Mouse (Mus musculus): ENCODE results near the gene Casd1. TPM values are rescaled to one million over a fixed set of nuclear protein-coding genes. Genes with fewer than 3 reads are reported as not detected.

The Casd1 gene
- polyA plus RNA-seq, 1 experiment = 8.1 TPM

- DNase-seq (ENCODE audit: low read depth in 1 of 2, low spot score in 2 of 2) = no peak
- TF ChIP-seq CTCF (IDR thresholded peaks at IDR 0.05; ENCODE audit: extremely low read depth, insufficient read depth, insufficient read length, insufficient replicate concordance) = no peak
- TF ChIP-seq POLR2A (IDR thresholded peaks at IDR 0.05; ENCODE audit: low read depth, low read length) = no peak
- no peaks in the 10 kb centered on the region for H3K4me1 ChIP-seq (ENCODE audit: control insufficient read depth, insufficient read depth, insufficient read length)
- no peaks in the 10 kb centered on the region for H3K36me3 ChIP-seq (ENCODE audit: control insufficient read depth, insufficient read depth, low read length)
- no peak overlapping the region for H3K4me3 ChIP-seq (ENCODE audit: extremely low read depth, insufficient read depth, insufficient read length)
- no peak overlapping the region for H3K27ac ChIP-seq (ENCODE audit: insufficient read depth, low read length)
- no peaks in the 10 kb centered on the region for H3K27me3 ChIP-seq (ENCODE audit: control insufficient read depth, insufficient read depth, low read length)
- whole genome bisulfite sequencing = 87% methylated on average over 5 of the region's 5 CpGs
Observed at GRCm38 (mm10) chr6:4563477-4563876, 37.2 kb upstream of the Casd1 start.

GRCm38 (mm10) chr6:4570412-4570811, 30.2 kb upstream of the Casd1 start:
- TF ChIP-seq POLR2A (IDR thresholded peaks at IDR 0.05; ENCODE audit: low read depth, low read length) (no peak), CTCF (IDR thresholded peaks at IDR 0.05; ENCODE audit: extremely low read depth, insufficient read depth, insufficient read length, insufficient replicate concordance) (no peak)
- no peaks in the 10 kb centered on the region for H3K27me3 ChIP-seq (ENCODE audit: control insufficient read depth, insufficient read depth, low read length)
- H3K4me1 ChIP-seq (ENCODE audit: control insufficient read depth, insufficient read depth, insufficient read length) = no peaks in the 10 kb centered on the region
- no peak for DNase-seq (ENCODE audit: low read depth in 1 of 2, low spot score in 2 of 2)
- no peak overlapping the region for H3K4me3 ChIP-seq (ENCODE audit: extremely low read depth, insufficient read depth, insufficient read length)
- H3K27ac ChIP-seq (ENCODE audit: insufficient read depth, low read length) = no peak overlapping the region
- H3K36me3 ChIP-seq (ENCODE audit: control insufficient read depth, insufficient read depth, low read length) = no peaks in the 10 kb centered on the region
- WGBS = 88% methylated on average over 4 of the region's 4 CpGs

GRCm38 (mm10) chr6:4577756-4578155, 22.9 kb upstream of the Casd1 start:
- 55% methylated on average over 5 of the region's 5 CpGs for WGBS
- DNase-seq (ENCODE audit: low read depth in 1 of 2, low spot score in 2 of 2) = no peak
- no peaks in the 10 kb centered on the region for H3K4me1 ChIP-seq (ENCODE audit: control insufficient read depth, insufficient read depth, insufficient read length)
- H3K36me3 ChIP-seq (ENCODE audit: control insufficient read depth, insufficient read depth, low read length) = no peaks in the 10 kb centered on the region
- no peak overlapping the region for H3K4me3 ChIP-seq (ENCODE audit: extremely low read depth, insufficient read depth, insufficient read length)
- TF ChIP-seq CTCF (IDR thresholded peaks at IDR 0.05; ENCODE audit: extremely low read depth, insufficient read depth, insufficient read length, insufficient replicate concordance) (no peak), POLR2A (IDR thresholded peaks at IDR 0.05; ENCODE audit: low read depth, low read length) (no peak)
- no peak overlapping the region for H3K27ac ChIP-seq (ENCODE audit: insufficient read depth, low read length)
- H3K27me3 ChIP-seq (ENCODE audit: control insufficient read depth, insufficient read depth, low read length) = no peaks in the 10 kb centered on the region

- H3K4me1 ChIP-seq (ENCODE audit: control insufficient read depth, insufficient read depth, insufficient read length) = no peaks in the 10 kb centered on the region
- 88% methylated on average over 6 of the region's 6 CpGs for WGBS
- H3K4me3 ChIP-seq (ENCODE audit: extremely low read depth, insufficient read depth, insufficient read length) = no peak overlapping the region
- H3K27me3 ChIP-seq (ENCODE audit: control insufficient read depth, insufficient read depth, low read length) = no peaks in the 10 kb centered on the region
- no peak for DNase-seq (ENCODE audit: low read depth in 1 of 2, low spot score in 2 of 2)
- TF ChIP-seq CTCF (IDR thresholded peaks at IDR 0.05; ENCODE audit: extremely low read depth, insufficient read depth, insufficient read length, insufficient replicate concordance) (no peak), POLR2A (IDR thresholded peaks at IDR 0.05; ENCODE audit: low read depth, low read length) (no peak)
- H3K36me3 ChIP-seq (ENCODE audit: control insufficient read depth, insufficient read depth, low read length) = no peaks in the 10 kb centered on the region
- H3K27ac ChIP-seq (ENCODE audit: insufficient read depth, low read length) = no peak overlapping the region
Observed at GRCm38 (mm10) chr6:4578343-4578742, 22.3 kb upstream of the Casd1 start.

- no peak overlapping the region for H3K4me3 ChIP-seq (ENCODE audit: extremely low read depth, insufficient read depth, insufficient read length)
- no peak for DNase-seq (ENCODE audit: low read depth in 1 of 2, low spot score in 2 of 2)
- TF ChIP-seq POLR2A (IDR thresholded peaks at IDR 0.05; ENCODE audit: low read depth, low read length) (no peak), CTCF (IDR thresholded peaks at IDR 0.05; ENCODE audit: extremely low read depth, insufficient read depth, insufficient read length, insufficient replicate concordance) (no peak)
- no peaks in the 10 kb centered on the region for H3K36me3 ChIP-seq (ENCODE audit: control insufficient read depth, insufficient read depth, low read length)
- H3K4me1 ChIP-seq (ENCODE audit: control insufficient read depth, insufficient read depth, insufficient read length) = no peaks in the 10 kb centered on the region
- H3K27me3 ChIP-seq (ENCODE audit: control insufficient read depth, insufficient read depth, low read length) = no peaks in the 10 kb centered on the region
- no peak overlapping the region for H3K27ac ChIP-seq (ENCODE audit: insufficient read depth, low read length)
- 59% methylated on average over 5 of the region's 5 CpGs for WGBS
Observed at GRCm38 (mm10) chr6:4579620-4580019, 21.0 kb upstream of the Casd1 start.

- 82% methylated on average over 6 of the region's 6 CpGs for WGBS
- H3K27ac ChIP-seq (ENCODE audit: insufficient read depth, low read length) = no peak overlapping the region
- no peaks in the 10 kb centered on the region for H3K4me1 ChIP-seq (ENCODE audit: control insufficient read depth, insufficient read depth, insufficient read length)
- H3K4me3 ChIP-seq (ENCODE audit: extremely low read depth, insufficient read depth, insufficient read length) = no peak overlapping the region
- no peaks in the 10 kb centered on the region for H3K27me3 ChIP-seq (ENCODE audit: control insufficient read depth, insufficient read depth, low read length)
- no peak for TF ChIP-seq CTCF (IDR thresholded peaks at IDR 0.05; ENCODE audit: extremely low read depth, insufficient read depth, insufficient read length, insufficient replicate concordance)
- TF ChIP-seq POLR2A (IDR thresholded peaks at IDR 0.05; ENCODE audit: low read depth, low read length) = no peak
- DNase-seq (ENCODE audit: low read depth in 1 of 2, low spot score in 2 of 2) = no peak
- no peaks in the 10 kb centered on the region for H3K36me3 ChIP-seq (ENCODE audit: control insufficient read depth, insufficient read depth, low read length)
Observed at GRCm38 (mm10) chr6:4583485-4583884, 17.2 kb upstream of the Casd1 start.

- TF ChIP-seq CTCF (IDR thresholded peaks at IDR 0.05; ENCODE audit: extremely low read depth, insufficient read depth, insufficient read length, insufficient replicate concordance) (no peak), POLR2A (IDR thresholded peaks at IDR 0.05; ENCODE audit: low read depth, low read length) (no peak)
- 52% methylated on average over 4 of the region's 4 CpGs for WGBS
- H3K36me3 ChIP-seq (ENCODE audit: control insufficient read depth, insufficient read depth, low read length) = no peaks in the 10 kb centered on the region
Observed at GRCm38 (mm10) chr6:4587946-4588345, 12.7 kb upstream of the Casd1 start.

More at GRCm38 (mm10) chr6:4587946-4588345, 12.7 kb upstream of the Casd1 start:
- H3K4me1 ChIP-seq (ENCODE audit: control insufficient read depth, insufficient read depth, insufficient read length) = peaks cover 3% of the 10 kb centered on the region
- no peaks in the 10 kb centered on the region for H3K27me3 ChIP-seq (ENCODE audit: control insufficient read depth, insufficient read depth, low read length)
- no peak overlapping the region for H3K27ac ChIP-seq (ENCODE audit: insufficient read depth, low read length)
- H3K4me3 ChIP-seq (ENCODE audit: extremely low read depth, insufficient read depth, insufficient read length) = no peak overlapping the region
- DNase-seq (ENCODE audit: low read depth in 1 of 2, low spot score in 2 of 2) = no peak
